8 mouse cellular contexts compared by ENCODE assay signal in the genomic region with DNA sequence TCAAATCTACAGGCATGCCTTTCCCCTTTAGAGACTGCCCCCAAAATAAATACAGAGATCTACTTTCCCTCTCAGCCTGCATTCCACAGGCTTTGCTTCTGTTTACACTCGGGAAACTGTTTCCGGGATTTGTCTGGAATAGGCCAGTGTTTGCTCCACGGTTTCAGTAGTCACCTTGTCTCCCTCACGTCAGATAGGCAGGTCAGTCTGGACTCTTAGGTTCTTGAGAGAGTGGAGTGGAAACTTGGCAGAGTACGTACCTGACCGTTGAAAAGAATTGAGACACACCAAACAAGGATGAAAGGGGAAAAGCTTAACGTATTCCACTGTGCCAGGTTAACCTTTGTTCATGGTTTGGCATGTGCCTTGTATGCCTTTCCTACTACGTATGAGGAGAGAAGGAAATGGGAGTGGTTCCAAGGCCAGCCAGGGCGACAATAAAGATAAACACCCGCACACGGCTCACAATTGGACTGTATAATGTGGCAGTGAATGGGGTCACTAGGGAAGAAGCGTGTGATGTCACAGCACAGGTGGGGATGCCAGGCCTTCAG. TPM values are rescaled to one million over a fixed set of nuclear protein-coding genes. Genes with fewer than 3 reads are reported as not detected.
DNase-seq lines count a peak whose midpoint lies in the region; ATAC-seq and TF ChIP-seq lines count a peak whose summit lies in the region.

No protein-coding gene starts in this region.

- H3K4me1 ChIP-seq in hindbrain, embryonic 12.5 days, result no peaks in the 10 kb centered on the region
- H3K4me1 ChIP-seq in hindbrain, embryonic 16.5 days (ENCODE audit: control insufficient read depth, insufficient read depth, low read depth, low read length), result no peaks in the 10 kb centered on the region
- H3K4me1 ChIP-seq in heart, embryonic 12.5 days (replicated peaks), result peaks cover 21% of the 10 kb centered on the region
- H3K4me1 ChIP-seq in small intestine, adult 2 months (ENCODE audit: control insufficient read depth, insufficient read depth, insufficient read length, low read length), result peaks cover 22% of the 10 kb centered on the region; the same call in 1 of the 2 replicates
- no peaks in the 10 kb centered on the region for H3K4me1 ChIP-seq in forebrain, embryonic 16.5 days (replicated peaks; ENCODE audit: control insufficient read depth, insufficient read depth, low read length)
- H3K4me1 ChIP-seq in forebrain, embryonic 12.5 days, result no peaks in the 10 kb centered on the region

- H3K27me3 ChIP-seq in hindbrain, embryonic 12.5 days, result no peaks in the 10 kb centered on the region
- H3K27me3 ChIP-seq in hindbrain, embryonic 16.5 days (replicated peaks; ENCODE audit: control insufficient read depth, insufficient read depth, low read length), result no peaks in the 10 kb centered on the region
- H3K27me3 ChIP-seq in heart, embryonic 12.5 days (replicated peaks), result no peaks in the 10 kb centered on the region
- no peaks in the 10 kb centered on the region for H3K27me3 ChIP-seq in small intestine, adult 2 months (ENCODE audit: control insufficient read depth, insufficient read depth, low read length)
- no peaks in the 10 kb centered on the region for H3K27me3 ChIP-seq in forebrain, embryonic 16.5 days (replicated peaks; ENCODE audit: control insufficient read depth, insufficient read depth, low read length)
- no peaks in the 10 kb centered on the region for H3K27me3 ChIP-seq in forebrain, embryonic 12.5 days

- no peak for ATAC-seq in hindbrain, embryonic 12.5 days (ENCODE audit: low FRiP score)
- no peak for ATAC-seq in hindbrain, embryonic 16.5 days
- peak; percentile 83 for ATAC-seq in heart, embryonic 12.5 days (ENCODE audit: insufficient number of reproducible peaks, low FRiP score)
- no peak for ATAC-seq in forebrain, embryonic 16.5 days
- no peak for ATAC-seq in forebrain, embryonic 12.5 days (ENCODE audit: low FRiP score)

- no peak overlapping the region for H3K4me3 ChIP-seq in hindbrain, embryonic 12.5 days
- no peak overlapping the region for H3K4me3 ChIP-seq in hindbrain, embryonic 16.5 days (ENCODE audit: low read length)
- no peak overlapping the region for H3K4me3 ChIP-seq in heart, embryonic 12.5 days
- peak overlapping the region; percentile 35 for H3K4me3 ChIP-seq in small intestine, adult 2 months (ENCODE audit: low read depth, low read length)
- H3K4me3 ChIP-seq in forebrain, embryonic 16.5 days (replicated peaks; ENCODE audit: low read length), result no peak overlapping the region
- H3K4me3 ChIP-seq in forebrain, embryonic 12.5 days (replicated peaks), result no peak overlapping the region

- no peak overlapping the region for H3K4me2 ChIP-seq in hindbrain, embryonic 12.5 days (replicated peaks)
- H3K4me2 ChIP-seq in hindbrain, embryonic 16.5 days (ENCODE audit: low read length), result no peak overlapping the region
- H3K4me2 ChIP-seq in heart, embryonic 12.5 days, result peak overlapping the region; percentile 48
- H3K4me2 ChIP-seq in forebrain, embryonic 16.5 days (ENCODE audit: low read length), result no peak overlapping the region
- no peak overlapping the region for H3K4me2 ChIP-seq in forebrain, embryonic 12.5 days

- no peak for TF ChIP-seq CTCF in small intestine, adult 2 months (IDR thresholded peaks at IDR 0.05; ENCODE audit: extremely low read depth, insufficient read length, insufficient replicate concordance, low read depth, low read length)

- DNase-seq in kidney, postnatal 14 days, result peak; percentile 12
- DNase-seq in thymus, adult 18-20 months, result no peak

- no peaks in the 10 kb centered on the region for H3K36me3 ChIP-seq in hindbrain, embryonic 12.5 days
- no peaks in the 10 kb centered on the region for H3K36me3 ChIP-seq in hindbrain, embryonic 16.5 days (ENCODE audit: control insufficient read depth, insufficient read depth, low read length)
- no peaks in the 10 kb centered on the region for H3K36me3 ChIP-seq in heart, embryonic 12.5 days
- H3K36me3 ChIP-seq in small intestine, adult 2 months (ENCODE audit: control insufficient read depth, insufficient read depth, low read length), result no peaks in the 10 kb centered on the region
- no peaks in the 10 kb centered on the region for H3K36me3 ChIP-seq in forebrain, embryonic 16.5 days (ENCODE audit: control insufficient read depth, insufficient read depth)
- H3K36me3 ChIP-seq in forebrain, embryonic 12.5 days (replicated peaks), result no peaks in the 10 kb centered on the region

- WGBS in hindbrain, embryonic 12.5 days, result 70% methylated on average over 12 of the region's 12 CpGs
- 70% methylated on average over 12 of the region's 12 CpGs for WGBS in hindbrain, embryonic 16.5 days
- WGBS in heart, embryonic 12.5 days, result 24% methylated on average over 12 of the region's 12 CpGs
- 17% methylated on average over 12 of the region's 12 CpGs for WGBS in small intestine, adult 2 months
- WGBS in forebrain, embryonic 16.5 days, result 73% methylated on average over 12 of the region's 12 CpGs
- 81% methylated on average over 12 of the region's 12 CpGs for WGBS in forebrain, embryonic 12.5 days

- H3K9ac ChIP-seq in hindbrain, embryonic 12.5 days, result no peak overlapping the region
- H3K9ac ChIP-seq in hindbrain, embryonic 16.5 days (ENCODE audit: low read depth, low read length), result no peak overlapping the region
- H3K9ac ChIP-seq in heart, embryonic 12.5 days, result no peak overlapping the region
- no peak overlapping the region for H3K9ac ChIP-seq in forebrain, embryonic 16.5 days (replicated peaks; ENCODE audit: low read depth, low read length)
- no peak overlapping the region for H3K9ac ChIP-seq in forebrain, embryonic 12.5 days

- no peak for TF ChIP-seq POLR2A in small intestine, adult 2 months (IDR thresholded peaks at IDR 0.05; ENCODE audit: low read depth, low read length)

- peak overlapping the region; percentile 7; the same call in 1 of the 2 replicates for H3K27ac ChIP-seq in hindbrain, embryonic 12.5 days
- no peak overlapping the region for H3K27ac ChIP-seq in hindbrain, embryonic 16.5 days (ENCODE audit: low read depth, low read length)
- H3K27ac ChIP-seq in heart, embryonic 12.5 days (ENCODE audit: poor library complexity, severe bottlenecking), result peak overlapping the region; percentile 94
- H3K27ac ChIP-seq in small intestine, adult 2 months (ENCODE audit: insufficient read depth, low read depth, low read length), result peak overlapping the region; percentile 97
- no peak overlapping the region for H3K27ac ChIP-seq in forebrain, embryonic 16.5 days (ENCODE audit: low read length)
- no peak overlapping the region; the same call in 1 of the 2 replicates for H3K27ac ChIP-seq in forebrain, embryonic 12.5 days

- no peaks in the 10 kb centered on the region for H3K9me3 ChIP-seq in hindbrain, embryonic 12.5 days (replicated peaks)
- H3K9me3 ChIP-seq in hindbrain, embryonic 16.5 days (ENCODE audit: control insufficient read depth, low read length), result no peaks in the 10 kb centered on the region
- no peaks in the 10 kb centered on the region for H3K9me3 ChIP-seq in heart, embryonic 12.5 days (replicated peaks)
- no peaks in the 10 kb centered on the region for H3K9me3 ChIP-seq in forebrain, embryonic 16.5 days (ENCODE audit: control insufficient read depth, low read length)
- H3K9me3 ChIP-seq in forebrain, embryonic 12.5 days, result no peaks in the 10 kb centered on the region

RNA-seq across cellular contexts. Expression of a gene that starts 43.0 kb away (rescaled TPM):
- 18.7 and 25.7 TPM in 2 replicates for polyA plus RNA-seq in hindbrain, embryonic 12.5 days (2016; fragmentation: Nextera tagmentation; extraction: Ambion mirVana)
- 18.7 and 19.1 TPM in 2 replicates for polyA plus RNA-seq in hindbrain, embryonic 16.5 days (2015; fragmentation: Nextera tagmentation; extraction: Ambion mirVana)
- polyA plus RNA-seq in heart, embryonic 12.5 days (2016; fragmentation: Nextera tagmentation; extraction: Ambion mirVana), result 78.8 and 80.0 TPM in 2 replicates
- 0.44 and 0.81 TPM in 2 replicates for polyA plus RNA-seq in small intestine, adult 2 months (2012; rRNA removed)
- 11.8 and 17.9 TPM in 2 replicates for polyA plus RNA-seq in forebrain, embryonic 16.5 days (2015; fragmentation: Nextera tagmentation; extraction: Ambion mirVana)
- 9.0 and 9.4 TPM in 2 replicates for polyA plus RNA-seq in forebrain, embryonic 12.5 days (2016; fragmentation: Nextera tagmentation; extraction: Ambion mirVana)

Comparison
In these comparisons a context has a peak if more than half of its experiments do, and no peak if none do; other contexts are left out.
1. H3K27ac ChIP-seq: peak in hindbrain, embryonic 12.5 days (single experiment), heart, embryonic 12.5 days (single experiment) and small intestine, adult 2 months (single experiment); none in hindbrain, embryonic 16.5 days (single experiment), forebrain, embryonic 16.5 days (single experiment) and forebrain, embryonic 12.5 days (single experiment).